Mouse (Mus musculus) hindbrain, embryonic 16.5 days (tissue): ENCODE results near the gene Fbxw21. TPM values are rescaled to one million over a fixed set of nuclear protein-coding genes. Genes with fewer than 3 reads are reported as not detected.
"Not testable (repeated sequence)": the region's sequence is repeated elsewhere in the genome, so short reads cannot be mapped to it uniquely, and the experiment has no call there.

ENCODE experiments used
- ATAC-seq: fragments of 200-750 bp; cut with Nextera tagmentation; 2 replicates; pipeline ENCODE4 v1.8.0; 2017; ENCODE audit warnings: moderate TSS enrichment, moderate library complexity
- H3K27ac ChIP-seq: fragments of 300-500 bp; sonication (generic); 2 replicates; pipeline ENCODE4 v1.5.1; 2014; ENCODE audit warnings: low read depth, mild to moderate bottlenecking, control low read depth, low read length, moderate library complexity
- H3K27me3 ChIP-seq: fragments of 300-500 bp; sonication (generic); replicated peaks from 2 replicates; pipeline ENCODE4 v1.6.1; 2014; ENCODE audit warnings: low read length; ENCODE audit not compliant: control insufficient read depth, insufficient read depth
- H3K36me3 ChIP-seq: fragments of 300-500 bp; sonication (generic); 2 replicates; pipeline ENCODE4 v1.6.1; 2014; ENCODE audit warnings: mild to moderate bottlenecking, low read length, moderate library complexity, mixed read lengths; ENCODE audit not compliant: control insufficient read depth, insufficient read depth
- H3K4me1 ChIP-seq: fragments of 300-500 bp; sonication (generic); 2 replicates; pipeline ENCODE4 v1.6.1; 2014; ENCODE audit warnings: low read depth, low read length; ENCODE audit not compliant: control insufficient read depth, insufficient read depth
- H3K4me2 ChIP-seq: fragments of 300-500 bp; sonication (generic); 2 replicates; pipeline ENCODE4 v1.6.1; 2014; ENCODE audit warnings: mild to moderate bottlenecking, low read length, control low read depth, moderate library complexity
- H3K4me3 ChIP-seq: fragments of 300-500 bp; sonication (generic); 2 replicates; pipeline ENCODE4 v1.5.1; 2014; ENCODE audit warnings: mild to moderate bottlenecking, low read length, control low read depth, moderate library complexity
- H3K9ac ChIP-seq: fragments of 300-500 bp; sonication (generic); 2 replicates; pipeline ENCODE4 v1.6.1; 2014; ENCODE audit warnings: low read depth, mild to moderate bottlenecking, control low read depth, low read length, moderate library complexity
- H3K9me3 ChIP-seq: fragments of 300-500 bp; sonication (generic); 2 replicates; pipeline ENCODE4 v1.6.1; 2014; ENCODE audit warnings: mild to moderate bottlenecking, low read length, moderate library complexity; ENCODE audit not compliant: control insufficient read depth
- WGBS: fragments of 180-500 bp; shearing (Covaris S2); extraction: QIAGEN DNeasy Blood & Tissue Kit; methylation state at CpG from one replicate; pipeline ENCODE4 v1.1.7; 2014; 5-methylcytosine and 5-hydroxymethylcytosine counted together
- polyA plus RNA-seq: library from polyadenylated mRNA; unstranded; fragments of >200 nt; fragmentation: Nextera tagmentation; extraction: Ambion mirVana; gene quantifications from 2 replicates; pipeline ENCODE4 v1.2.1, GENCODE M21; 2015

Fbxw21 gene
- polyA plus RNA-seq, result not detected in 2 replicates

- no peak within 1 kb of the TSS for H3K4me2 ChIP-seq
- WGBS, result 73% methylated on average over 3 of the region's 3 CpGs
Observed at GRCm38 (mm10) chr9:109161941-109162340, at the start of gene Fbxw21. TSS of gene Fbxw21 (minus strand) at chr9:109162041.

GRCm38 (mm10) chr9:109201347-109201746 is 39.5 kb upstream of the Fbxw21 start:
- not testable (repeated sequence) for H3K9me3 ChIP-seq, H3K36me3 ChIP-seq, H3K27me3 ChIP-seq, H3K4me1 ChIP-seq, H3K4me3 ChIP-seq, H3K27ac ChIP-seq, ATAC-seq, H3K4me2 ChIP-seq, H3K9ac ChIP-seq
- WGBS, result 75% methylated on average over 1 of the region's 1 CpGs

More at GRCm38 (mm10) chr9:109161941-109162340, at the start of gene Fbxw21:
- Histone ChIP-seq H3K9ac (no peak within 1 kb of the TSS), H3K27me3 (no peaks in the 10 kb centered on the region), H3K27ac (no peak within 1 kb of the TSS), H3K4me3 (no peak within 1 kb of the TSS), H3K9me3 (no peaks in the 10 kb centered on the region), H3K4me1 (no peaks in the 10 kb centered on the region), H3K36me3 (no peaks in the 10 kb centered on the region)
- no peak for ATAC-seq

- H3K4me2 ChIP-seq, result no peak overlapping the region
- H3K4me3 ChIP-seq, result no peak overlapping the region
- WGBS, result 100% methylated on average over 1 of the region's 1 CpGs
- no peaks in the 10 kb centered on the region for H3K27me3 ChIP-seq
- no peaks in the 10 kb centered on the region for H3K36me3 ChIP-seq
- H3K4me1 ChIP-seq, result no peaks in the 10 kb centered on the region
- no peak overlapping the region for H3K9ac ChIP-seq
- no peaks in the 10 kb centered on the region for H3K9me3 ChIP-seq
- H3K27ac ChIP-seq, result no peak overlapping the region
- ATAC-seq, result no peak
Observed at GRCm38 (mm10) chr9:109200349-109200748, 38.5 kb upstream of the Fbxw21 start.

- Histone ChIP-seq H3K9me3 (no peaks in the 10 kb centered on the region), H3K9ac (no peak overlapping the region), H3K4me1 (no peaks in the 10 kb centered on the region), H3K27me3 (no peaks in the 10 kb centered on the region), H3K27ac (no peak overlapping the region), H3K4me2 (no peak overlapping the region), H3K36me3 (no peaks in the 10 kb centered on the region), H3K4me3 (no peak overlapping the region)
- 96% methylated on average over 1 of the region's 1 CpGs for WGBS
- no peak for ATAC-seq
Observed at GRCm38 (mm10) chr9:109199353-109199752, 37.5 kb upstream of the Fbxw21 start.

- not testable (repeated sequence) for H3K4me2 ChIP-seq, H3K9ac ChIP-seq, H3K9me3 ChIP-seq, H3K27me3 ChIP-seq, H3K27ac ChIP-seq, H3K4me3 ChIP-seq, ATAC-seq, H3K36me3 ChIP-seq, H3K4me1 ChIP-seq
- 81% methylated on average over 3 of the region's 3 CpGs for WGBS
Observed at GRCm38 (mm10) chr9:109195875-109196274, 34.0 kb upstream of the Fbxw21 start, which contains the start of gene Fbxw13. TSS of gene Fbxw13 (minus strand) at chr9:109195975.

GRCm38 (mm10) chr9:109177208-109177607 is 15.4 kb upstream of the Fbxw21 start:
- H3K36me3 ChIP-seq, result no peaks in the 10 kb centered on the region
- H3K27ac ChIP-seq, result no peak overlapping the region
- H3K9ac ChIP-seq, result no peak overlapping the region
- no peak for ATAC-seq
- 78% methylated on average over 1 of the region's 1 CpGs for WGBS
- no peaks in the 10 kb centered on the region for H3K27me3 ChIP-seq
- H3K4me2 ChIP-seq, result no peak overlapping the region
- no peaks in the 10 kb centered on the region for H3K4me1 ChIP-seq
- no peaks in the 10 kb centered on the region for H3K9me3 ChIP-seq
- H3K4me3 ChIP-seq, result no peak overlapping the region

- no peaks in the 10 kb centered on the region for H3K27me3 ChIP-seq
- no peaks in the 10 kb centered on the region for H3K9me3 ChIP-seq
- no peak for ATAC-seq
- no peak overlapping the region for H3K4me2 ChIP-seq
- H3K9ac ChIP-seq, result no peak overlapping the region
- no peak overlapping the region for H3K4me3 ChIP-seq
- no peaks in the 10 kb centered on the region for H3K36me3 ChIP-seq
- whole genome bisulfite sequencing, result 79% methylated on average over 1 of the region's 1 CpGs
- no peak overlapping the region for H3K27ac ChIP-seq
- no peaks in the 10 kb centered on the region for H3K4me1 ChIP-seq
Observed at GRCm38 (mm10) chr9:109176301-109176700, 14.5 kb upstream of the Fbxw21 start.

- Histone ChIP-seq H3K4me3 (no peak overlapping the region), H3K27ac (no peak overlapping the region), H3K9ac (no peak overlapping the region), H3K4me2 (no peak overlapping the region), H3K36me3 (no peaks in the 10 kb centered on the region), H3K27me3 (no peaks in the 10 kb centered on the region), H3K4me1 (no peaks in the 10 kb centered on the region), H3K9me3 (0 out of 2 replicates have a peak, but pooled peaks cover 3% of the 10 kb centered on the region)
- ATAC-seq, result no peak
Observed at GRCm38 (mm10) chr9:109167316-109167715, 5.5 kb upstream of the Fbxw21 start.

GRCm38 (mm10) chr9:109140414-109140813 is 21.4 kb downstream of the Fbxw21 start:
- WGBS, result 68% methylated on average over 4 of the region's 4 CpGs
- H3K9me3 ChIP-seq, H3K36me3 ChIP-seq, H3K27ac ChIP-seq, H3K4me1 ChIP-seq, H3K9ac ChIP-seq, H3K4me2 ChIP-seq, H3K4me3 ChIP-seq, H3K27me3 ChIP-seq, ATAC-seq: not testable (repeated sequence)

- H3K36me3 ChIP-seq, result no peaks in the 10 kb centered on the region
- no peaks in the 10 kb centered on the region for H3K27me3 ChIP-seq
- H3K27ac ChIP-seq, result no peak overlapping the region
- H3K9ac ChIP-seq, result no peak overlapping the region
- no peak overlapping the region for H3K4me3 ChIP-seq
- H3K4me2 ChIP-seq, result no peak overlapping the region
- H3K4me1 ChIP-seq, result no peaks in the 10 kb centered on the region
- no peaks in the 10 kb centered on the region for H3K9me3 ChIP-seq
- ATAC-seq, result no peak
- 87% methylated on average over 5 of the region's 5 CpGs for WGBS
Observed at GRCm38 (mm10) chr9:109130076-109130475, 31.8 kb downstream of the Fbxw21 start.
